Mouse (Mus musculus): ENCODE measurements around the gene Acap2.

- TF ChIP-seq CTCF (IDR thresholded peaks at IDR 0.05; ENCODE audit: borderline replicate concordance, extremely low read depth, insufficient read depth, insufficient read length), result no peak
- no peak for TF ChIP-seq POLR2A (IDR thresholded peaks at IDR 0.05; ENCODE audit: borderline replicate concordance, extremely low read depth, insufficient read depth, insufficient read length, poor library complexity, severe bottlenecking)
Measured at GRCm38 (mm10) chr16:31196971-31197370, 4.1 kb downstream of the Acap2 start.

All from brain, embryonic 14.5 days (tissue).